Mouse (Mus musculus) T-helper 17 cell (primary cell): ENCODE measurements around the gene Serpina3m.
"Not testable (repeated sequence)": the region's sequence is repeated elsewhere in the genome, so short reads cannot be mapped to it uniquely, and the experiment has no call there.

Source experiments
- in situ Hi-C, 2 experiments: fragments of 300-600 bp; cut with MboI, MseI; formaldehyde crosslinking; loops; 1 replicate in 1 of 2; 2 replicates in 1 of 2; pipeline ENCODE4 v1.15.1; 2025; ENCODE audit warnings: high pct_unique_total_duplicates in 2 of 2

Gene Serpina3m

DNA sequence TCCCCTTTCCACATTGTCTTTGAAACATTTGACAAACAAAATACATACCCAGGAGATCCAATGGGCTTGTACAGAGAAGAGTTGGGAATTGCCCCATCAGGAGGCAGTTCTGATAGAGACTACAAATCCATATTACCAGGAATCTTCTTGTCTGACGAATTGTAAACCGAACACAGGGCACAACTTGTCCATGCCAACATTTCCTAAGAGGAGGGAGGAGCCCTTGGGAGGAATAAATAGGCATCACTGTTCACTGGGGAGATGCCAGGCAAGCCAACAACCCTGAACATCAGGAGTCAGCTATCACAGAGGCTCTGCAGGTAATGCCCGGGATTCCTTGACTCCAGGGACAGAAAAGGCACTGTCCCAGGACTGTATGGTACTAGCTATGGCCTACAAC lies at the start of gene Serpina3m, which contains the start of gene Serpina3k:
Gene Serpina3m, plus strand, starts transcription at position 261 of the 400 bp plus-strand sequence.
Gene Serpina3k, plus strand, starts transcription at position 261 of the 400 bp plus-strand sequence.
- in situ Hi-C loops: not testable (repeated sequence)

GRCm38 (mm10) chr12:104289872-104290271 lies 48.4 kb upstream of the Serpina3m start:
- in situ Hi-C loops: no loop called here

DNA sequence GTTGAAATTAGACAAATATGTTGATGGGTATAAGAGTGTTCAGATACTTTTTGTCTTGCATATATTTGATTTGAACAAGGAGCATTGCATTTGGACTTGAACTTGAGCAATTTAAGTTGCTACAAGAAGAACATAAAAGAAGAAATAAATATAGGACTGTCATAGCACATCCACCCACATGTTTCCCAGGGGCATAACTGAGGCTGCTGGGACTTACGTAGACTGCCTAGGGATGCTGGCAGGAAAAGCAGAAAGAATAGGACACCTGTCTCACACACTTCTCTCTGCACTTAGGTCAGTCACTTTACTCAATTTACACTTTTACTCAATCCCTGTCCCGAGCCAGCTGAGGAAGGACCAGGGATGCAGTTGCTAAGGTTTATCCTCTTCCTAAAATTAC lies 44.3 kb upstream of the Serpina3m start:
- in situ Hi-C loops: no loop called here

DNA sequence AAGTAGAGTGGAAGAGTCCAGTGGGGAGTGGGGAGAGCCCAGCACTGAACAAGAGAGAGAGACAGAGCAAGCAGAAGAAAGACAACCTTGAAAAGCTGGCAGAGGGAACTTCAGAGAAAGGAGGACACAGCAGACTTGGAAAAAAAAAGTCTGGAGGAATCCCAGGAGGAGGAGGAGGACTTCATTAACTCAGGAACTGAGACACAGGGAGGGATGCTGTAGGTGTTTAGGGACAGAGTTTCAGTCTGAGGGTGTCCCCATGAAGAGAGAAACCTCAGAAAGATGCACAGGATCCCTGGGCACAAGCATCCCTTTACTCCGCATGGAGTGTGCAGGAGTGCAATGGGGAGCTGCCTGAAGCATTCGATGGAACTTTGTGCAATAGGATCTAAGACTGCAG lies 40.2 kb upstream of the Serpina3m start:
- in situ Hi-C loops: no loop called here

DNA sequence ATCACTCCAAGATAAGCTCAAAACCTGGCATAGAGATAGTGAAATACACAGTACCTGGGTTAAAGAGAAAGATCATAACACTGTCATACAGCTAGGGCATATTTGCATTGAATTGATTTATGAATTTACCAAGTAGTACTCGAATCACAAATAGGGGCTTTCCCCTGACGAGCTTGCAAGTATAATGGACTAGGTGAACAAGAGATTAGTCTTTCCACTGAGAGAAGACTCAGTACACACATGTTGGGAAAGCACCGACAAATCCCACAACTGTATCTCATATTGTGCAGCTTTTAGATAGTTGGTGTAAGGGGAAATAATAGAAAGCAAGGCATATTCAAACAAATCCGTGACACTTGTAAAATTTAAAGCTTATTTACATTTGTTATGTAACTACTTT lies 32.3 kb upstream of the Serpina3m start:
- in situ Hi-C loops: no loop called here

DNA sequence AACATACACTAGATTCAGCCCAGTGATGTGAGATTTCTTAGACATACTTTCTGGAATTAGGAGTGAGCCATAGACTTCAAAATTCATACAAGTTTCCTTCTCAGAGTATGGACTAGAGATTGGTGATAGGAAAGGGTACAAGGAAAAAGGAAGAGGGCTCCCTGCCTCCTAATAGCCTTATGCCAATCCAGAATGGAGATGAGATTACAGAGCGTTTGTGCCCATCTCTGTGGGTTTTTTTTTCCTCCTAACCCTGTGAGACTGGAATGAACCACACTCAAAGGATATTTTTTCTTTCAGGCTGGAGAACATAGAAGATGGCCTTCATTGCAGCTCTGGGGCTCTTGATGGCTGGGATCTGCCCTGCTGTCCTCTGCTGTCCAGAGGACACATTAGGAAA lies 24.0 kb upstream of the Serpina3m start, which contains the start of gene Serpina3j:
Gene Serpina3j, plus strand, starts transcription at position 301 of the 400 bp plus-strand sequence.
- in situ Hi-C loops: no loop called here

- in situ Hi-C loops: no loop called here
Observed at GRCm38 (mm10) chr12:104322454-104322853, 15.8 kb upstream of the Serpina3m start.

- in situ Hi-C loops: no loop called here
Observed at GRCm38 (mm10) chr12:104331701-104332100, 6.6 kb upstream of the Serpina3m start.

- in situ Hi-C loops: not testable (repeated sequence)
Observed at GRCm38 (mm10) chr12:104336873-104337272, 1.4 kb upstream of the Serpina3m start.

GRCm38 (mm10) chr12:104338705-104339104 lies 419 bp downstream of the Serpina3m start:
- in situ Hi-C loops: no loop called here

- in situ Hi-C loops: not testable (repeated sequence)
Observed at GRCm38 (mm10) chr12:104342489-104342888, 4.2 kb downstream of the Serpina3m start.

DNA sequence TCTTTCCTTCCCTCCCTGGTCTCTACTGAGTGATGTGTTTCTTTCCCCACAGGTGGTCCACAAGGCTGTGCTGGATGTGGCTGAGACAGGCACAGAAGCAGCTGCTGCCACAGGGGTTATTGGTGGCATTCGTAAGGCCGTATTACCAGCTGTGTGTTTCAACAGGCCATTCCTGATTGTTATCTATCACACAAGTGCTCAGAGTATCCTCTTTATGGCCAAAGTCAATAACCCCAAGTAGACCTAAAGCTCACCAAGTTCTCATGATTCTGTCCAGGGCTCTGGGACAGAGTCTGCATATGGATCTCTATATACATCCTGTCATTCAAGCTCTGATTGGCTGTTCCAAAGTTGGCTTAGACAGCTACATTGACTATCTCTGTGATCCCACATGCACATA lies 6.9 kb downstream of the Serpina3m start:
- in situ Hi-C loops: no loop called here

GRCm38 (mm10) chr12:104345707-104346106 lies 7.4 kb downstream of the Serpina3m start:
- in situ Hi-C loops: no loop called here

DNA sequence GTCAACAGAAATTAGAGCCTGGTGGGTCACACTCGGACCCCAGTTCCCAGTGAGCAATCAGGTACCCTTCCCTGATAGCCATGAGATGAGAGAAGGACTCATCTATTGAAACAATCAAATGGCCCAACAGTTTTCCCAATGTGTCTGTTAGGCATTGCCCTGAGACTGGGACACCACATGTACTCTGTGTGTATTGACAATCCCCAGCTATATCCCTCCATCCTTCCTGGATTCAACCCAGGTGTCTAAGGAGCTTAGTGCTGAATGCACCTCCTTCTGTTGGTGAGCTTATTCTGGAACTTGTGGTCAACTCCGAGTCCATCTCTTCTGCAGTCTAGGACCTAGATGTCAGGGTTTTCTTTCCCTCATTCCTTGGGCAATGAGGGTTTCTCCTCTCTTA lies 8.8 kb downstream of the Serpina3m start:
- in situ Hi-C loops: no loop called here

GRCm38 (mm10) chr12:104351812-104352211 lies 13.5 kb downstream of the Serpina3m start:
- in situ Hi-C loops: not testable (repeated sequence)

DNA sequence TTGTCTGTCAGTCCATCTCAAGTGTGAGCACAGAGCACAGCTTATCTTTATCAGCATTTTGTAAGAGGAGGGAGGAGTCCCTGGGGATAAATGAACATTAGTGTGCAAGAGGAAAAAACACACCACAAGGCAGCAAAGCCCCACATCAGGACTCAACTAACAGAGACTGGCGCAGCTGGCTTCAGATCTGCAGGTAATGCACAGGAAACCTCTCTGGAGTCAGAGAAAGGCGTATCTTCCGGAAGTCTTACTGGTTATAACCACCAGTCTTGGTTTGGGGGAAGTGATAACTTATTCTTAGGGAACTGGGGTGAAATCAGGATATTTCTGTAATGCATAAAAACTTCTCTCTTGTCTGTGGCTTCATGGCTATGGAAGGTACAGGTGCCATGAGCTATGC lies 17.7 kb downstream of the Serpina3m start:
- in situ Hi-C loops: no loop called here

DNA sequence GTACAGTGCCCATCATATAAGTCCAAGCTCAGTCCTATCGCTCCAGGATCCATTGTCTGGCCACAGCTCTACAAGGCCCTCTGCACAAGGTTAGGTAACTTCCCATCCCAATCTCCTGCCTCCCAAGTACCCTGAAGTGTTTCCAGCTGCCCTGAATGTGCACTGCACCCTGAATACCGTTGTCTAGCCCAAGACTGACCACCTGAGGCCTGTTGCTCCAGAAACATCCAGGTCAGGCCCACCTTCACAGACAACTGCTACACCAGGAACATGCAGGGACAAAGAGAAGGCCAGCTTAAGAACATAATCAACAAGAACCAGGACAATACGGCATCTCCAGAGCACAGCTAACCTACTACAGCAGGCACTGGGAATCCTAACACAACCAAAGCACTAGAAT lies 31.7 kb downstream of the Serpina3m start:
- in situ Hi-C loops: no loop called here

DNA sequence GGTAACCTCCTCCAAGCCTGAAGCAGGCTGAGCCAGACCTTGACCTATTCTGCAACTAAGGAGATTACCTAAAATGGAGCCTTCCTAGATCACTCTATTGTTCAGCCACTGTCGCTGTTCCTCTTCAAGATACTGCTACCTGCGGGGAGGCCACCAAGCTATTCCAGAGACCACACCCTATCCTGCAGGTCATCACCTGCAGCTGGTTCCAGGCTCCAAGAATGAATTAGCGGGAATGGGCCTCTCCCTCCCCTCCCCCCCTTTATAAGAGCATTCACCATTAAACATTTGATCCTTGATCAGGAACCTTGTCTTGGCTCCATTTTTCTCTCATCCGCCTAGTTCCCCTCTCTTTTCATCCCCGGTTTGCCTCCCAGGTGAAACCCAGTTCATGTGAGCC lies 38.9 kb downstream of the Serpina3m start:
- in situ Hi-C loops: not testable (repeated sequence)

- in situ Hi-C loops: not testable (repeated sequence)
Observed at GRCm38 (mm10) chr12:104378351-104378750, 40.1 kb downstream of the Serpina3m start.

DNA sequence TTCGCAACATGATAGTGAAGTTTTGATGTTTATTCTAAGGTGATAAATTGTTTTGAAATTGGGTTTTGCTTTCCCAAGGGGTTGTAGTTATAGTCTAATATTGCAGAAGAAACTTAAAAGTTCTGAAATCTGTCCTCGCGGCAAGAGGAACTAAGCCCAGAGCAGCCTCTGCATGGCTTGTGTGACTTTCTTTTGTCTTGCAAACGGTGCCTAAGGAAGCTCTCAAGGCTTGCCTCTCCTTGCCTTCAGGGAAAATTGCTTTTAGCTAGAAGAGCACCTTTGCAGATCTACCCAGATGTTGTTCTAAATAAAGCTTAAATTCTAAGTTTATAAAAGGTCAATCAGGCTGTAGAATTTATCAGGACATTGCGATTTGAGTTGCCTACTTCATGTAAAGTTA lies 40.5 kb downstream of the Serpina3m start:
- in situ Hi-C loops: not testable (repeated sequence)

GRCm38 (mm10) chr12:104379856-104380255 lies 41.6 kb downstream of the Serpina3m start:
- in situ Hi-C loops: no loop called here

DNA sequence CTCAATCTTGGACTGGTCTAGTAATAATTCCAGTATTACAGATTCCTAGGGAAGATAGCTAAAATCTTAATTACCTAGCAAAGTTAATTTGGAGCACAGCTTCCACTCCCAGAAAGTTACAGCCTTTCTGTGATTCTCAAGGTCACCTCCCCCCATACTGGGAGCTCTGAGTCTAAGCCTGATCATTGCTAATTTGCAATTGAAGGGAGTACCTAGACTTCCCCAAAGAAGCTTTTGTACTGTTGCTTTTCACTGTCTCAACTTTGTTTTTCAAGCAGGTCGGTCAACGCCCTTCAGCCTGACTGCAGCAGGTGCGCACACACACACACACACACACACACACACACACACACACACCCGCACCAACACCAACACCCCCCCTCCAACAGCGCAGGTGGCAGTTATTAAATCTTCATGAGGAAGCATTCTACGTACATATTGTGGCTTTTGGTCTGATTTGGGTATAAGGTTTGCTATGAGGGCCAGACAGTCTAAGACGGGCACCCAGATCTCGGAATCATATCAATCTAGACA lies 42.9 kb downstream of the Serpina3m start:
- in situ Hi-C loops: not testable (repeated sequence)

DNA sequence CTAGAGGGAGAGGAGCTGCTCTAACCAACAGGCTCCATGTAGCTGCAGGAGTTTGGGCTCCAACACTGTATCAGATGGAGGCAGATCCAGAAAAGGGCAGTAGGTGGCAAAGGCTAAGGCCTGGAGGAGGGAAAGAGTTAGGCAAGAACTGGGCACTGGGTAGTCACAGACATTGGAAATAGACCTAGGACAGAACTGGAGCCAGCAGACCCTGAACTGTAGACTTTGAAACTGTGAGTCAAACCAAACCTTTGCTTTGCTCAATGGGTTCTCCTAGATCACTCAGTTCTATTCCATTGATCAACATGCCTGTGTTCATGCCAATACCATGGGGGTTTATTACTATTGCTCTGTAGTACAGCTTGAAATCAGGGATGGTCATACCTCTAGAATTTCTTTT lies 47.7 kb downstream of the Serpina3m start:
- in situ Hi-C loops: not testable (repeated sequence)

DNA sequence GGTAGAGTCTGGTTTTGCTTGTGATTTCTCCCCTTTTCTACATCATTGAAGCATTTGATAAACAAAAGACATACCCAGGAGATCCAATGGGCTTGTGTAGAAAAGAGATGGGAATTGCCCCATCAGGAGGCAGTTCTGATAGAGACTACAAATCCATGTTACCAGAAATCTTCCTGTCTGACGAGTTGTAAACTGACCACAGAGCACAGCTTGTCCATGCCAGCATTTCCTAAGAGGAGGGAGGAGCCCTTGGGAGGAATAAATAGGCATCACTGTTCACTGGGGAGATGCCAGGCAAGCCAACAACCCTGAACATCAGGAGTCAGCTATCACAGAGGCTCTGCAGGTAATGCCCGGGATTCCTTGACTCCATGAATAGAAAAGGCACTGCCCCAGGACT lies 48.6 kb downstream of the Serpina3m start:
- in situ Hi-C loops: not testable (repeated sequence)
